Mouse (Mus musculus) mouse trophoblast stem cell (cell line): ENCODE measurements around the gene Spdl1.

Source experiments
- in situ Hi-C, 2 experiments: fragments of 300-500 bp; cut with MseI, MboI; formaldehyde crosslinking; loops; 2 replicates in 1 of 2; 3 replicates in 1 of 2; pipeline ENCODE4 v1.15.1; 2025

Spdl1 gene

DNA sequence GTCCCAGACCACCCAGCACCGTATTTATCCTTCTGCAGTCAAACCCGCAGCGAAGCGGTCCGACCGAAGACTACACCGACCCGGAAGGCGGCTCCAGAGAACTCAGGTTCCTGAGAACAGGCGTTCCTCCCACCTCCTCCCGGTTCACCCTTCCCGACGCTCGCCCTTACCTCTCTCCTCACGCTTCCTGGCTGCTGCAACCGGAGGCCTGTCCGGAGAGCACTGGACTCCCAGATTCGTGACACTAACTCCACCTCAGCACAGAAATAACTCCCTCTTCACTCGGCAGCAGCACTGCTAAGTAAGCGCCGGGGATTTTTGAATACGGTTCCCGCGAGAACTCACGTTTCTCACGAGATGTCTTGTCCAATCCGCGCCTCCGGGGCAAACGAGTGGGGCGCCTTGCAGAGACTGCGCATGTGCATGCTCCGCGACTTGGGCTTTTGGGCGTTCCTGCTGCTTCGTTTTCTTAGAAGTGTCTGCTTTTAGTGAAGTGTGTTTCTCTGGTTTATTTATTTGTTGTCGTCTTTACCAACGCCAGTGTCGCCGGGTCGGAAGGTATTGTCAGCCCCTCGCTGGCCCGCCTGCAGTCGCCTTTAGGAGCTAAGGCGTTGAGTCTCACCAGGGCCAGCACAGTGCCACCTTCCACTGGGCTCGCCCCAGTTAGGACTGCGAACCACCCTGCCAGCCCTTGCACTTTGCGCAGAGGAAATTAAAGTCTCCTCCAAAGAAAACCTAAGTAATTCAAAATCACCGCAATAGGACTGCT is at the start of gene Spdl1:
TSS of gene Spdl1 (minus strand) at position 324 of the 769 bp plus-strand sequence.
- in situ Hi-C loops: loop anchor here in 1 of 2 experiments (25.0 kb wide), 1 partner anchor 829 kb away; no protein-coding TSS in a partner anchor

GRCm38 (mm10) chr11:34881528-34881927 is 48.1 kb upstream of the Spdl1 start:
- in situ Hi-C loops: no loop called here

DNA sequence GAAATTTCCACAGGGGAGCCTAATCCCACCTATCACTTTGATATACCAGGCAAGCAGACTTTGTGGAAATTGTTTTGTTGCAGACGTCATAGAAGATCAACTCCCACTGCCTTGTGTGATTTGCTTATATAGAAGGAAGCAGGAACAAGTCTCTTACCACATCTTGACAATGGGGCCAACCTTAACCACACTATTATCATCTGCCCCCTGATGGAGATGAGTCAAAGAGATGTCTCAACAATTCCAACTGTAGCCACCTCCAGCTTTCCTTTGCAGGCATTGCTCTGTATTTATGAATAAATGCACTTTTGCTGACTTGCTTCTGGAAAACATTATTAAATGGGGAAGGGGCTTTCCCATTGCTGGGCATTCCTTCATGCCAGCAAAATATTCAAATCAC is 46.2 kb upstream of the Spdl1 start:
- in situ Hi-C loops: no loop called here

DNA sequence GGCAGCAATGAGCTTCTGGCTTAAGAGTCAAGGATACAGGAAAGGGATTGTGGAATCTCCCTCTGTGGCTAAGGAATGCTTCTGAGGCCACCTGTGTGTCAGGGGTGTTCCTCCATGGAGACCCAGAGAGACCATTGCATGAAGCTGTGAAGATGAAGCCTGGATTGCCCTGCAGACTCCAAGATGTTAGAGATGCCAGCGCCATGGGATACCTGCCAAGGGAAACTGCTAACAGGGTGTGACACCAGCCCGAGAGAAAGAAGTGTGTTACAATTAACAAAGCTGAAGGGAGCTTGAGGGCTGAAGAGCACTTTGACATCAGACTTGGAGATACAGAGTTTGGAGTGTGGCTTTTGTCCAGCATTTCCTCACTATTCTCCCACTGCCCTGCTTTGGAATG is 40.4 kb upstream of the Spdl1 start:
- in situ Hi-C loops: no loop called here

DNA sequence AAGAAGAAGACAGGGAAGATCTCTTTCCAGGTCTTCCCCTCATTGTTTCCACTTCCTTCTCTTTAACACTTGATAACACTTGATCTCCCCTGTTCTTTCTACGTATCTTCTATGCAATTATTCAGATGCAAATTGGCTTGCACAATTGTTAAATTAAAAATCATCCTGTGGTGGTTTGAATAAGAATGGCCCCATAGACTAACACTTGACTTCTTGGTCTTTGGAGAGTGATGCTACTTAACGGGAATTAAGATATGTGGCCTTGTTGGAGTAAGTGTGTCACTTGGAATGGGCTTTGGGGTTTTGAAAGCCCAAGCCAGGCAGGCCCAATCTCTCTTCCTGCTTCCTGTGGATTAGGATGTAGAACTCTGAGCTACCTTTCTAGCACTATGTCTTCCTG is 39.0 kb upstream of the Spdl1 start:
- in situ Hi-C loops: no loop called here

- in situ Hi-C loops: no loop called here
These were observed 38.5 kb upstream of the Spdl1 start for GRCm38 (mm10) chr11:34871991-34872390.

DNA sequence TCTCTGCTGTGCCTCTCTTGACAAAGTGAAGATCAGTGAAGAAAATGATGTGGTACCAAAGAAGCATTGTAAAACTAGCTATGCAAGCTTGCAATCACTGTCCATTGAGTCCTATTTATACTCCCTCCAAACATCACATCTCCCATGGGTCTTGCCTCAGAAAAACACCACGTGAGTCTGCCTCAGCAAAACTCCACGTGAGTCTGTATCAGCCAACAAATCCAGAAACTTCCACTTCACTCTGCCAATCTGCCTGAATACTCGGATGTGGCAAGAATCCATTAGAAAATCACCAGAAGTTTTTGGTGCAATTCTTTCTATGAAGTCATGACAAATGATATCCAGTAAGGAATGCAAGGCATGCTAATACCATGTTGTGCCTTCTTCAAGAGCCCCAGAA is 38.0 kb upstream of the Spdl1 start:
- in situ Hi-C loops: no loop called here

- in situ Hi-C loops: no loop called here
These were observed 35.2 kb upstream of the Spdl1 start for GRCm38 (mm10) chr11:34868626-34869025.

- in situ Hi-C loops: no loop called here
These were observed 32.4 kb upstream of the Spdl1 start for GRCm38 (mm10) chr11:34865741-34866270.

- in situ Hi-C loops: no loop called here
These were observed 31.7 kb upstream of the Spdl1 start for GRCm38 (mm10) chr11:34865181-34865580.

DNA sequence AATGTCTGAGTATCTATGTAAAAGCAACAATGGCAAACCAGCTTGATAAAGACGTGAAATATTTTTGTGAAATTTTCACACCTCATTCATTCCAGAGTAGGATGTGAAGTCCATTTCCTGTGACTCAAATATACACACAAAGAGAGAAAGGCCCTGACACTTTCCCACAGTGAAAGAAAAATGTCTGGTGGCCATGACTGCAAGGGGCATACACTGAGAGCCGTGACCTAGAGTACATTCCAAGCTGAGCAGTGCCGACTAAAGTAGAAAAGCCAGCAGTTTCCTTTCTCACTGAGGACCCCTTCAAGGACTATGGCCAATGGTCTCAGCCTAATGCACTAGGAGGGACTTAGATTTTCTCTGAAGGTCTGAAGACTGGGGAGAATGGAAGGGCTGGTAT is 23.2 kb upstream of the Spdl1 start:
- in situ Hi-C loops: no loop called here

- in situ Hi-C loops: loop anchor here (10.0 to 25.0 kb wide), 4 partner anchors 269 to 816 kb away; no protein-coding TSS in a partner anchor
These were observed 12.8 kb upstream of the Spdl1 start for GRCm38 (mm10) chr11:34846268-34846652.

DNA sequence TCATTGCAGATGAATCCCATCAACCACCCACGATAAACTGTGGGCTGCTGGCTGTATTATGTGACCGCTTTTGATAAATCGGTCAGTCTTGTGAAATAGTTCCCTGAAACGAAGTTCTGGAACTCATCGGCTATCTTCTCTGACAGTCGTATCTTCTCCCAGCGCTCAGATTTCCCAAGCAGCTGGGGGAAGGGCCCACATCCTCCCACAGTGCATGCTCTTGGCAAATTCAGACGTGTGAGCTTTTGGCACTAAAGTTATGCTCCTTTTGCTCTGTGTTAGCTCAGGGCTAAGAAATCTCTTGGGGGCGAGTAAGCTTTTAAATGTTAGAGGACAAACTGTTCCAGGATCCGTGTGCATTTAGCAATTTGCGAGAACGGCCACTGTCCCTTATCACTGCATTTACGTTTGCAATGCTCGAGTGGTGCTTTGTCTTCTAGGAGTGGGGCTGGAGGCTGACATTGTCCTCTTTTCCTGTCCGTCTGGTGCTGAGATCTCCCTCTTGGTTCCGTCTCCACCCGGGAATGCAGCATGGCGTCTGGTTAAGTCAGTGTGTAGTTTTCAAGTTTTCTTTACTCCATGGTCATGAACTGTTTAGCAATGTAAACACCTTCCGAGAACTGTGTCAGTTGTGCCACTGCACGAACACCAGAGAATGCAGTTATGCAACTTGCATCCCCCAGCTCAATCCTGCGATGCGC is 12.3 kb upstream of the Spdl1 start:
- in situ Hi-C loops: loop anchor here (10.0 to 25.0 kb wide), 4 partner anchors 269 to 817 kb away; no protein-coding TSS in a partner anchor

- in situ Hi-C loops: loop anchor here (10.0 to 25.0 kb wide), 4 partner anchors 271 to 819 kb away; no protein-coding TSS in a partner anchor
These were observed 10.1 kb upstream of the Spdl1 start for GRCm38 (mm10) chr11:34843517-34843916.

GRCm38 (mm10) chr11:34840283-34840682 is 6.8 kb upstream of the Spdl1 start:
- in situ Hi-C loops: loop anchor here (10.0 to 25.0 kb wide), 4 partner anchors 275 to 822 kb away; no protein-coding TSS in a partner anchor

DNA sequence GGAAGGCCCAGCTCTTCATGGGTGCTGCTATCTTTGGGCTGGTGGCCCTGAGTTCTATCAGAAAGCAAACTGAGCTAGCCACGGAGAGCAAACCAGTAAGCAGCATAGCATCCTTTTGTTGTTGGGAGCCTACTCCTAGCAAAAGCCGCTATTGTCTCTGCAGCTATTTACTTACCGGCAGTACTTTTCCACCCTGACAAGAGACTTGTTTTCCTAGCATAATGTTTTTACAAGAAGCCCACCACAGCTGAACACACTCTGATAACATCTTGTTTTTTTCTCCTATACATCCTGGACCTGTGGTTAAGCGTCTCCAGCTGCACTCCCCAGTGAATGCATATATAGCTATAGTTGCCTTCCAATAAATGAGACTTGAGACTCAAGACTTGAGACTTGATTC is 5.6 kb upstream of the Spdl1 start:
- in situ Hi-C loops: loop anchor here in 1 of 2 experiments (25.0 kb wide), 1 partner anchor 823 kb away; no protein-coding TSS in a partner anchor

- in situ Hi-C loops: loop anchor here in 1 of 2 experiments (25.0 kb wide), 1 partner anchor 826 kb away; no protein-coding TSS in a partner anchor
These were observed 2.8 kb upstream of the Spdl1 start for GRCm38 (mm10) chr11:34836272-34836671.

- in situ Hi-C loops: loop anchor here in 1 of 2 experiments (25.0 kb wide), 1 partner anchor 830 kb away; no protein-coding TSS in a partner anchor
These were observed 763 bp downstream of the Spdl1 start for GRCm38 (mm10) chr11:34832678-34833077.

DNA sequence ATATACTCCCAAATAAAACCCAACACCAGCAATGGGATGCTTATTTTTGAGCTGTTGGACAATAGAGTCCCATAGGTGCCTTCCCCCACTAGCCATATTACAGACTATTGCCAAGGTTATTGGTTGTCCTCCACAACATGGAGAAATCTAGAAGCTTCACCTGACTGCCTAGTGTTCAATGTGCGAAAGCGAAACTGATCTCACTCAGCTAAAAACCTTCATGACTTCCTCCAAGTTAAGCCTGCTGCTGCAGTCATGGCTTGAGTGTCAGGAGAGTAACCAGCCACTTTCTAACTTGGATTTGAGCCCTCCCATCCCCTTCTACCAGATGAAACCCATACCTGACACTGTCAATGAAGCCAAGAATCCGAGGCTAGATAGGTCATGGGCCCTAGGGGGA is 5.6 kb downstream of the Spdl1 start:
- in situ Hi-C loops: loop anchor here in 1 of 2 experiments (25.0 kb wide), 1 partner anchor 834 kb away; no protein-coding TSS in a partner anchor

DNA sequence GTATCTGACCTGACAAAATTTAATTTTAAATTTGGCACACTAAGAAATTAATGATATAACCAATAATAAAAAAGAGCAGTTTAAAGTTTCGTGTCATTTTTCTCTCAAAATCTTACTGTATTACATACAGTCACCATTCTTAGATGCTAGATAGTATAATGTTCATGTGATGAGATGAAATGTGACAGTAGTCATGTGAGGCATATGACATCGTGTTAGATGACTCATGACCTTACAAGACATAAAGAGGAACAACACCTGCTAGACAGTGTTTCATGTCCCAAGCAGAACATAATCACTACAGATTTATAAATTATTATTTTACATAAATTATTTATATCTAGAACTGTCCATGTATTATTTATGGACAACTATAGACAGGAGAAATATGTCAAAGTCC is 6.5 kb downstream of the Spdl1 start:
- in situ Hi-C loops: loop anchor here in 1 of 2 experiments (25.0 kb wide), 1 partner anchor 835 kb away; no protein-coding TSS in a partner anchor

GRCm38 (mm10) chr11:34824791-34825190 is 8.7 kb downstream of the Spdl1 start:
- in situ Hi-C loops: loop anchor here in 1 of 2 experiments (25.0 kb wide), 1 partner anchor 838 kb away; no protein-coding TSS in a partner anchor

GRCm38 (mm10) chr11:34814767-34815166 is 18.7 kb downstream of the Spdl1 start:
- in situ Hi-C loops: no loop called here
